Mouse (Mus musculus): ENCODE measurements at regions not wholly inside any gene's neighbourhood (a gene's known extent, or its start where the extent isn't known, plus 50 kb on each side); places are given as distances from the start of the nearest gene placed in this dataset. TPM values are rescaled to one million over a fixed set of nuclear protein-coding genes. Genes with fewer than 3 reads are reported as not detected.

DNA sequence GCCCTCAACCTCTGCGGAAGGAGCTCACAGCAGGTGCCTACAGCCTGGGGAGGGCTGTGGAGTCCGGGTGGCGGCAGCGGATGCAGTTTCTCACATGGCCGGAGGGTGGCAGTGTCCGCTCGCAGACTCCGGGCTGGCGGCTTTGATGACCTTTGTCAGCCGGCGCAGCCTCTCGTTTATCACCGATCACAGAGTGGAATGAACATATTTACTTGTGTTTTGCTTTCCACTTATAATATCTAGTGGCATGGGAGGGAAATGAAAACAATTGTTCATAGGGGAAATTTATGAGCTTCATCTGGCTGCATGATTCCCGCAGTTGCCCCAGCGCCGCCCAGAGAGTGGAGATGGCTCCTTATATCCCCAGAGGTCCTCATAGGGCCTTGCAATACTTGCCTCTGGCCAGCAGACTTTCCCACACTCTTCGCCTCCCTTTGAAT is 99.2 kb upstream of the Zfp507 start:
- Histone ChIP-seq H3K4me1 (peaks cover 19% of the 10 kb centered on the region), H3K27me3 (ENCODE audit: low read depth, poor library complexity, severe bottlenecking) (peaks cover 17% of the 10 kb centered on the region), H3K36me3 (no peaks in the 10 kb centered on the region), H3K27ac (0 out of 2 replicates have a peak overlapping the region, but pooled peaks have one; percentile 19), H3K4me3 (peak overlapping the region; percentile 11; the same call in 1 of the 2 replicates), H3K9me3 (replicated peaks) (no peaks in the 10 kb centered on the region)
- 3% methylated on average over 17 of the region's 17 CpGs for WGBS
- DNase-seq (ENCODE audit: low spot score), result peak; percentile 84

DNA sequence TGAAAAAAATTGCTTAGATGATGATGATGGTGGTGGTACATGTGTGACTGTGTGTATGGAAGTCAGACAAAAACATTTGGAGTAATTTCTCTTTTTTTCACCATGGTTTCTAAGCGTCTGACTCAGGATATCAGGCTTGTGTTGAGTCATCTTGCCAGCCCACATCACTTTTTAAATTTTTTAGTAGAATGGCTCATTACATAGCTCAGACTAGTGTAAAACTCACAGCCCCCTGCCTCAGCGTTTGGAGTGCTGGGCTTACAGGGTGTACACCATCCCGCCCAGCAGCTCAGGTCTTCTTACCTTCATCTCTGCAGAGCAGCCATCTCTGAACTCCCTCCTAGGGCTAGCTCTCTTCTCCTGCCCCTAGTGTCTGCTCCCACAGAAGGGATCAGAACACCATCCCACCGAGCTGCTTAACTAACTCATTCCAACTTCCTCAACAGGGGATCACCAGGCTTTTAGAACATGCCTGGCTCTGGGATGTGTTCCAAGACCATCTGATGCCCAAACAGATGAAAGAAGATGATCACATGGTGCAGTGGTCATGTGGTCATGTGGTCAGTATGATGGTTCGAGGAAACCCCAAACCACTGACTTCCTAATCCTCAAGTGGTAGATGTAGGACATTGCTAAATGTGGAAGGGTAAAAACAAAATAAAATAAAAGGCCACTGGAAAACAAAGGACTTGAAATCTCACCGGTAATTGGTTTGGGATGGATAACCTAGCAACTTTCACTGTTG is 96.1 kb upstream of the Zfp507 start:
- Histone ChIP-seq H3K36me3 (no peaks in the 10 kb centered on the region), H3K4me3 (no peak overlapping the region), H3K27ac (no peak overlapping the region), H3K4me1 (peaks cover 18% of the 10 kb centered on the region), H3K9me3 (replicated peaks) (no peaks in the 10 kb centered on the region), H3K27me3 (ENCODE audit: low read depth, poor library complexity, severe bottlenecking) (peaks cover 11% of the 10 kb centered on the region)
- DNase-seq (ENCODE audit: low spot score), result no peak
- 90% methylated on average over 6 of the region's 6 CpGs for WGBS

DNA sequence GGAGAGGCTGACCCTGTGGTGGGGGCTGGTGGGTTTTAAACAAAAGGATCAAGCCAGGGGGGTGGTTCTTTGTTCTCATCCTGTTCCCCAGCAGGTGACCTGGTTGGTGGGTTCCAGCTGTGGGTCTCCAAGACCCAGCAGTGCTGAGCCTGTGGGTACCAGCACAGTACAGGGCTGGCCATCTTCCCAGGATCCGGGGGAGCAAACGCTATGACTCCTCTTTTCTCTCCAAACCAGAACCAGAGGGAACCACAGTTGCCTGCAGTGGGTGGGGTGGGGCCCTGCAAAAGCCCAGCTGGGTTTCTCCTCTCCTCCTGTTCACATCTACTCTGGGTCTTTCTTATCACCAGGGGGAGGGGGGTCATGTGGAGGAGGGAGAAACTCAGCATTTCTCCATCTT is 90.5 kb upstream of the Zfp507 start:
- no peak for DNase-seq (ENCODE audit: low spot score)
- no peak overlapping the region for H3K4me3 ChIP-seq
- H3K4me1 ChIP-seq, result no peaks in the 10 kb centered on the region
- WGBS, result 32% methylated on average over 2 of the region's 2 CpGs
- H3K27me3 ChIP-seq (ENCODE audit: low read depth, poor library complexity, severe bottlenecking), result no peaks in the 10 kb centered on the region
- H3K36me3 ChIP-seq, result no peaks in the 10 kb centered on the region
- H3K9me3 ChIP-seq (replicated peaks), result no peaks in the 10 kb centered on the region
- no peak overlapping the region for H3K27ac ChIP-seq

DNA sequence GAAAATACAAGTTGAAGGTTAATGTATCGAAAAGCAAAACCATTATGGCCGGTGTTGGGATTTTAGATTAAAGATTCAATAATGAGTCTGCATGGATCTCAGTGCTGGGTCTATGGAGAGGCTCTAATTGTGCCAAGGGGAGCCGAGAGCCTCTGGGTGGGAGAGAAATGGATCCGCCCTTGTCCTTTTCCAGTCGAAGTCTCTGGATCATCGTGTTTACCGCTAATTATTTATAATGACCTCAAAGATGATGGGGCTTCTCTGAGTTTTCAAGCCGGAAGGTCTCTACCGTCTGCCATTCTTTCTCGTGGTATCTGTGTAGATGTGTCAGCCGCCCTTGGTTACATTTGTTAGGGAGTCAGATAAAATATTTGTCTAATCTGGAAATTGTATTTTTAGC is 83.2 kb upstream of the Zfp507 start:
- peaks cover 15% of the 10 kb centered on the region for H3K4me1 ChIP-seq
- no peak for DNase-seq (ENCODE audit: low spot score)
- H3K27ac ChIP-seq, result no peak overlapping the region
- no peaks in the 10 kb centered on the region for H3K27me3 ChIP-seq (ENCODE audit: low read depth, poor library complexity, severe bottlenecking)
- H3K9me3 ChIP-seq (replicated peaks), result no peaks in the 10 kb centered on the region
- 87% methylated on average over 11 of the region's 11 CpGs for WGBS
- H3K4me3 ChIP-seq, result no peak overlapping the region
- H3K36me3 ChIP-seq, result no peaks in the 10 kb centered on the region

DNA sequence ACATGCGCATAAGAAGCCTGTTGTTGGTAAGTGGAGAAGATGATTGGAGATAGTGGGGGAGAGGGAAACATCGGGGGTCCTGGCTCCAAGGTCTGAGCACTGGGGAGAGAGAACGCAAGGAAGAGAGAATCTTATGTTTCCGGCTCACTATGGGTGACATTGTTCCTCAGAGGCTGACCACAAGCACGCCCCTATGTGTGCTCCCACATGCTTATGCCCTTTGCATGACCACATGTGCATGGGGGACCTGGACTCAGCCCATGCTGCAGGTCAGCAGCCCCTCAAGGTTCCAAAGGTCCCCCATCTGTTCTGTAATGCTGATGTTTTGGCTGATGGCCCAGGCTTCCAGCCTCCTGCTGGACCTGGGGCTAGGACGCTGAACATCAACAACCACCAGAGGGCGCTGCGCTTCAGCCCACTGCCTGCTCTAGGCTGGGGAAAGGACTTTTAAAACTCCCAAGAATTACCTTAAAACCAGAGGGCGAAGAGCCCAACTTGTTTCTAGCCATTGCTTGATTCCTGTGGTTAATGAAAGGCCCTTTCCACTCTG is 77.0 kb upstream of the Zfp507 start:
- DNase-seq (ENCODE audit: low spot score), result peak; percentile 91
- WGBS, result 49% methylated on average over 9 of the region's 9 CpGs
- H3K9me3 ChIP-seq (replicated peaks), result no peaks in the 10 kb centered on the region
- no peak overlapping the region for H3K4me3 ChIP-seq
- no peaks in the 10 kb centered on the region for H3K27me3 ChIP-seq (ENCODE audit: low read depth, poor library complexity, severe bottlenecking)
- H3K36me3 ChIP-seq, result no peaks in the 10 kb centered on the region
- no peak overlapping the region for H3K27ac ChIP-seq
- H3K4me1 ChIP-seq, result no peaks in the 10 kb centered on the region; the same call in 1 of the 2 replicates

DNA sequence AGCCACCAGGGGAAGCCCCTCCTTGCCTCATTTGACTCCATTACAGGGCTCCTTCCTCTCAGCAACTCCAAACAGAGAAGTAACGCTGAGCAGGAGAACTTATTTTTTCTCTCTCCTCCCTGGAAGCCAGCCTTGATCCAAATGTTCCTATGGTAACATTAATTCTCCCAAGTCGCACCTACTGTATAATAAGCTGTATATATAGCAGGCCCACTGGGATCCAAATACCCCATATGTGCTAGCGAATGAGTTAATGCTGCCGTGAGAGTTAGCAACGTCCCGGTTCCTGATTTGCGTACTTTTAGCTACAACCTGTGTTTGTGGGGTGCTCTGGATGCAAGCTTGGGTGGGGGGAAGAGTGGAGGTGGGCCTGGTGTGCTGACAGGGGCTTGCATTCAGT is 75.4 kb upstream of the Zfp507 start:
- 82% methylated on average over 7 of the region's 7 CpGs for WGBS
- H3K4me3 ChIP-seq, result no peak overlapping the region
- no peak for DNase-seq (ENCODE audit: low spot score)
- H3K4me1 ChIP-seq, result no peaks in the 10 kb centered on the region
- H3K27me3 ChIP-seq (ENCODE audit: low read depth, poor library complexity, severe bottlenecking), result no peaks in the 10 kb centered on the region
- H3K27ac ChIP-seq, result no peak overlapping the region
- H3K9me3 ChIP-seq (replicated peaks), result no peaks in the 10 kb centered on the region
- no peaks in the 10 kb centered on the region for H3K36me3 ChIP-seq

DNA sequence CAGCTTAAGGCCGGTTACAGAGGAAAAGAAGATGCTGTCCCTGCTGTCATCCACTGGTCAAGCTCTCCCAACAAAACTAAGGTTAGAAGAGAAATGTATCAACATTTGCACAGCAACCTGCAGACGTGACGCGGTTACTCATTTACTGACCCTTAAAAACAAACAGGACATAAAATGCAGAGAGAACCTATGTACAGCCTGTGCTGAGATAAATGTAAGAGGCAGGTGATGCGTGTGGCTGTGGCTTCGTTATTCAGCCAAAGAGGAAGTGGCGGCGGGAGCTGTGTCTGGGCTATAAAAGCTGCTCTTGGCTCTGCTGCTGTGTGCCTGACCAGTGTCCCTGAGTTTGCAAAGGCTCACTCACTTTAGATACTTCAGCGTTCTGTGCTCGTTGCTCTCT is 58.2 kb upstream of the Zfp507 start:
- Histone ChIP-seq H3K4me1 (peaks cover 2% of the 10 kb centered on the region; the same call in 1 of the 2 replicates), H3K4me3 (no peak overlapping the region), H3K36me3 (no peaks in the 10 kb centered on the region), H3K27ac (no peak overlapping the region), H3K27me3 (ENCODE audit: low read depth, poor library complexity, severe bottlenecking) (no peaks in the 10 kb centered on the region), H3K9me3 (replicated peaks) (no peaks in the 10 kb centered on the region)
- no peak for DNase-seq (ENCODE audit: low spot score)
- 79% methylated on average over 10 of the region's 10 CpGs for WGBS

DNA sequence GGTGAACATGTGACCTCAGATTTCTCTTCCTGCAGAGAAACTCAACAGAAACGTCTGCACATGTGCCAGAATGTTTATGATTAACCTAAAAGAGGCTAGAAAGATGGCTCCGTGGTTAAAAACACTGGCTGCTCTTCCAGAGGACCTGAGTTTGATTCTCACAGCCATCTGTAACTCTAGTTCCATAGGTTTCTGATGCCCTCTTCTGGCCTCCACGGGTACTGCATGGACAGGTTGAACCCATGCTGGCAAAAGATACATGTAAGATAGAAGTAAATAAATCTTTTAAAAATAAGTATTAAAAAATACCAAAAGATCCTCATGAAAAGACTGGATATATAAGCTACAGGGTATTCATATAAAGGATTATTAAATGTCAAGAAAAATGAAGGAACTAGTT is 56.8 kb upstream of the Zfp507 start:
- Histone ChIP-seq H3K27ac (no peak overlapping the region), H3K4me3 (no peak overlapping the region), H3K36me3 (no peaks in the 10 kb centered on the region), H3K4me1 (peaks cover 2% of the 10 kb centered on the region; the same call in 1 of the 2 replicates), H3K9me3 (replicated peaks) (no peaks in the 10 kb centered on the region), H3K27me3 (ENCODE audit: low read depth, poor library complexity, severe bottlenecking) (no peaks in the 10 kb centered on the region)
- WGBS, result 25% methylated on average over 3 of the region's 3 CpGs
- DNase-seq (ENCODE audit: low spot score), result peak; percentile 47

DNA sequence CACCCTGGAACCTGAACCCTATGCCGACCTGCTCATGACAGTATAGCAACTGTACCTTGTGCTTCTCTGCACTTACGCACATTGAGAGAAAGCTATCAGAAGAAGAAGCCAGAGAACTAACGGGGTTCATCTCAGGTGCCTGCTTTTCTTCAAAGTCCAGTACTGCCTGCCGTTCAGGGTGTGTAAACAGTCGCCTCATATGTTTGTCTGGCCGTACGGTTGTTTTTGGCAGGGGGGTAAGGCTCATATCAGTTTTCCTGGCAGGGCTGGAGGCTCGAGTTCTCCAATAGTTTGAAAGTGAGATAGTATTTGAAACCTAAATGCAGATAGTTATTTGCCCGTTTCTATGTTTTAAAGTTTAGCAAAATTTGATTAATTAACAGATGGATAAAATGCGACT is 54.9 kb upstream of the Zfp507 start:
- Histone ChIP-seq H3K27ac (no peak overlapping the region), H3K9me3 (replicated peaks) (no peaks in the 10 kb centered on the region), H3K36me3 (no peaks in the 10 kb centered on the region), H3K4me1 (peaks cover 2% of the 10 kb centered on the region; the same call in 1 of the 2 replicates), H3K4me3 (no peak overlapping the region), H3K27me3 (ENCODE audit: low read depth, poor library complexity, severe bottlenecking) (no peaks in the 10 kb centered on the region)
- WGBS, result 88% methylated on average over 10 of the region's 10 CpGs
- DNase-seq (ENCODE audit: low spot score), result no peak

Small RNA genes lying in the stretch of these regions (microRNA-seq; reads per million reads assigned to microRNA genes)
- gene Gm23292, result not detected
